Mouse (Mus musculus) ovary, postnatal 36 days (tissue): Measurements from ENCODE around the gene Szt2.

Experiments used
- DNase-seq: peaks from one replicate; pipeline ENCODE4 v3.0.0; 2022; ENCODE audit warnings: low spot score, mixed read lengths

Gene Szt2

DNA sequence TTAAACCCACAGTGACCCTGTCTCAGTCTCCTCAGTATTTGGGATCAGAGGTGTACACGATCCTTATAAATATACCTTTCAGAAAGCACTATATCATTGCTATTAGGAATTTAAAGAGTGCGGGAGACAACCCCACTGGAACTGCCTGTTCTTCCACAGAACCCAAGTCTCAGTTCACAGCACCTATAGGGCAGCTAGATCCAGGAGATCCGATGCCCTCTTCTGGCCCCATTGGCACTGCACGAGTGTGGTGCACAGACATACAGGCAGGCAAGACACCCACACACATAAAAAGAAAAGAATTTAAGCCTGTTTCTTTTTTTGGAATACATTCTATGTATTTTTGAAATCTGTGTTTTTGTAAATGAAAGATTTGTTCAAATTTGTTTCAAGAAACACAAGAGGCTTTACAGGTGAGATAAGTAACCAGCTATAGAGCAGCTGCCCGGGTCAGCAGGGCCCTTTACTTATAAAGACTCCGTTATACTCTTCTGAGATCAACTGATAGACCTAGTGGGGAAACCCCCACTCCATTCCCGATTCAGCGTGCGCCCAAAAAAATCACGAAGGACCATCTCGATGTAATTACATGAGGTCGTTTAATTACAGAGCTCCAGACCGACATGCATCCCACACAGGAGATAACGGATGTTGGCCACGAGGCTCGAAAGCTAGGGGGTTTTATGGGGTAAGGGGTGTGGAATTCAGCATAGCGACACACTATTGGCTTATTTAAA is 50.7 kb downstream of the Szt2 start:
- no peak for DNase-seq

DNA sequence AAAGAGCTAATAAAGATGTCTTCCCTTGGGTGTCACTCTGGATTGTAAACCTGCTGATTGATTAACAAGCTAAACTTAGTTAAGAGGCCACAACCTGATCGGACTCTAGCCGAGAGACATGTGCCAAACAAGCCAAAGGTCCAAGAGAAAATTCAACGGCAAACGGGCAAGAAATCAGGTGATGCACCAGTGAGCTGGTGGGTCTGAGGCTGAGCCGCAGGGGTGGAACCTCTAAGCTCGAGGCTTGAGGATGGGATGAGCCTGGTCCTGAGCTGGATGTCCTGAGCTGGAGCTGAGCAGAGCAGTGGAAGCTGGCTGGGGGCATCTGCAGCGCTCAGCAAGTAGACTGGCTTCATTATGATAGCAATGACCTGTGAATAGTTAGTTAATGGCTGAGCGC is 51.6 kb downstream of the Szt2 start:
- no peak for DNase-seq

DNA sequence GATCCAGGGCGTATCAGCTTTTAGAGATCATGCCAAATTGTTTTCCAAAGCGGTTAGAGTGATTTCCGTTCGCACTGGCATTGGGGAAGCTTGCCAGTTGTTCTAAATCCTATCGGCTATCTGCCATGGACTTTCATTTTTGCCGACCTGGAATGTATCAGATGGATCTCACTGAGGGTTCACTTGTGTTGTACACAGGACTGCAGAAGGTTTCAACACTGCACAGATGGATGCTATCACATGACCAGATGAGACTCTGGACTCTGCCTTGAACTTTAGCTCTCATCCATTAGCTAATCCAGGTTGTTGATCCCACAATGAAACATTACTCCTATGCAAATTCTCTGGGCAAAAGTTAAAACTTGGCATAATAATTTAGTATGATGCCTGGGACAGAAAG is 52.3 kb downstream of the Szt2 start:
- no peak for DNase-seq

DNA sequence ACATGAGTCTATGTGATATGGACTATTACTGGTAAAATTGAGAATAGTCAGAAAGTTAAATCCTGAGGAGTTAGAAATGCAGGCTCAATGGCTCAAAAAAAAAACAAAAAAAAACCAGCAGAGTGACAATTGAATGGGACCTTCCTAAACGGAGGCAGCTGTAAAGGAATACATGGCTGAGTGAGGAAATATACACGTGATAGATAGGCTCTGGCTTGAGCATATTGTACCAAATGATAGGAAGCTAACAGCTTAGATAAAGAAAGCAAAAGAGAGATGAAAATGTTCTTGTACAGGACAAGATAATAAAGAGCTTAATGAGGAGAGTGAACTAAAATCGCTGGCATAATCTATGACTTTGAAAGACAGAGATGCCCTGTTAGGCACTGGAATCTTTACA is 54.8 kb downstream of the Szt2 start:
- no peak for DNase-seq

DNA sequence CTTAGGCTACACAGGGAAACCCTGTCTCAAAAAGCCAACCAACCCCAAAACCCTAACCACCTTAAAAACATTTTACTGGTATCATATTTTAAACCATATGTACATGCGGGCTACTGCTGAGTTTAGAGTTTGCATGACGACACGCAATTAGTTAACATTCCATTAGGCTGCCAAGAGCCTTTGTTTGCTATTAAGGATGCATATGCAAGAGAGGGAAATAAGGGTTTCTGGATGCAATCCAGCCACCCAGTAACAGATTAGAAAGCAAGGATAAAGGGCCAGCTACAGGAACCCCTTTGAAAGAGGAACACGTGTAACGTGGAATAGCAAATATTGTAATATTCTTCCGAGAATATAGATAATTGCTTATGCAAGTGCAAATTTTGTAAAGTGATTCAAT is 55.4 kb downstream of the Szt2 start:
- DNase-seq, result no peak

DNA sequence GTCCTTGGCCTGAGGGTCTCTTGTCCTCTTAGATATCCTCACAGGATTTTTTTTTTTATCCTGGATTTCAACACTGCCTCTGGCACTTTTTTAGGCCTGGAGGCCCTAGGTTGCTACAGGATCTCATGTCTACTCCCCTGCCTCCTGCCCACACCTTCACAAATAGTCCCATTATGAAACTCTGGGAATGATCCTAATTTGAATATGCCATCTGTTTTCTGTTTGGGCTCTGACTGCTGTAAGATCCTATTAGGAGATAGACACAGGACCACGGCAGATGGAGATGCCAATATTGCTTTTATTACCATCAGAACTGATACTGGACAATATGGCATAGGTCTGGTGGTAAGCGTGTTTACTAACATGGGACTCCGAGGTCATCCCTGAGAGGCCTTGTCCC is 57.2 kb downstream of the Szt2 start:
- DNase-seq, result no peak

DNA sequence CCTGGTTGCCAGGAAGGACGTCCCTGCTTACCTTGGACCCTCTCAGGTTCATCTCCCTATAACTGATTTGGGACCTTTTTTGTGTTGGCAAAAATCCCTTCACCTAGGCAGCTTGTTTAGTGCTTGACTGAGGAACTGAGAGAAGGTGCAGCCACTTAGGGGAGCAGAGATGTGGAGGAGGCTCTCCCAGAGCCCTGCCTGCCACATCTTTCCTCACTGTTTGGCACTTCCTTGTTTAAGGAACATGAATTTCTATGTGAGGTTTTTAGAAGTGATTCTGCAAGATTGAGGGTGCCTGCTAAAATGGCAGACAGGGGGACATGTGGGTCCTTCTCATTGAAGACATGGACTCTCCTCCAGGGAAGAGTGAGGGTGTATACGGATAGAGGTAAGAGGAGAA is 58.2 kb downstream of the Szt2 start:
- no peak for DNase-seq

DNA sequence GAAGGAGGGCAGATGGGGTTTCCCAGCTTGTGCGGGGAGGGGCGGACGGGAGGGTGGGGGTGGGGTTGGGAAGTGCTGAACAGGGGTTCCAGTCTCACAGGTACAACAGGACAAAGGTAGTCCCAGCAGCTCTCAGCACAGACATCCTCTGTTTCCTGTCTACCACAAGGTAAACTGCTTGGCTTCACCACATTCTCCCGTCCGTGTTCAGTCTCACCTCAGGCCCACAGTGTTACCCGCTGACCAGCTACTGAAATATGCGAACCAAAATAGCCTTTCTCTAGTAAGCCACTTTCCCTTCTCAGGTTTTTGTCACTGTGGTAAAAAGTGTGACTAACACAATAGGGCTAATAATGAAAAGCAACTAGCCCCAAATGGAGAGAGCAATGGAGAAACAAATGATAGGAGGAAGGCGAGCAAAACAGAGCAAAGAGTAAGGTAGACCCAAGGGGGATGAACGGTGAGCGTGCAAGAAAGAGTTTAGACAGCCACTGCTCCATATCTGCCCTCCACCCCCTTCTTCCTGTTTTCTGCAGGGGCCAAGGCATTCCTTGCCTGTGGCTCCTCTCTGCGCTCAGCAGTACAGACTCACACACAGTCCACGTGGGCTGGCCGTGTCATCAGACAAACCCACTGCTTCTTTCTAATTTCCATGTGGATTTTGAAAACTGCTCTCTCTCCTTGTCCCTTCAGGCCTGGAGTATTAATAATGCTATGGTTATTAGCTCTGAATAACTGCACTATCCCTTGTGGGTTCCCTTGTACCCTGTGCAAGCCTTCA is 61.4 kb downstream of the Szt2 start:
- DNase-seq, result no peak

DNA sequence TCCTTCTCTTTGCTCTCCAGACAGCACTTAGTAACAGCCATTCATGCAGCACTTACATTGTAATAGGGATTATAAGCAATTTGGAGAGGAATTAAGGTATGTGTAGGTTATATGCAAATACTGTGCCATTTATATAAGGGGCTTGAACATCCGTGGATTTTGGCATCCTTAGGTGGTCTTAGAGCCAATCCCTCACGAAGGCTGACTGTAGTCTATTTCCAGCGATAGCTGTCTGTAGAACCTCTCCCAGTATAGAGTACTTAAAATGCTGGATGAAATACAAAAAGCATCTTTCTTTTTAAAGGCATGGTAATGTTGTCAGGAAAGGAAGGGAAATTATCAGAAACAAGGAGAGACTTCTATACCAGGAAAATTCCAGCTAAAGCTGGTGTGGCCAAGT is 67.6 kb downstream of the Szt2 start:
- no peak for DNase-seq

DNA sequence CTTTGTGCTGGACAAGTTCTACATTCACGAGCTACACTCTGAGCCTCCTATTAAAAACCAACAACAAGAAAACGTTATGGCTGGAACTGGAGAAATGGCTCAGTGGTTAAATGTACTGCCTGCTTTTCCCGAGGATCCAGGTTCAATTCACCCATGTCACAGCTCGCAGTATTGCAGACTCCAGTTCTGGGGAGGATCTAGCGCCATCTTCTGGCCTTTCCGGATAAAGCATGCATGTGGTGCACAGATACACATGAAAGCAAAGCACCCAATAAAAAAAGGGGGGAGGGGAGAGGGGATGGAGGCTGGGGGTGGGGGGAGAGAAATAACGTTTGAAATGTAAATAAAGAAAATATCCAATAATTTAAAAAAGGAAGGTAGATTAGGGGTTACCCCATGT is 72.4 kb downstream of the Szt2 start:
- DNase-seq, result peak; percentile 50

DNA sequence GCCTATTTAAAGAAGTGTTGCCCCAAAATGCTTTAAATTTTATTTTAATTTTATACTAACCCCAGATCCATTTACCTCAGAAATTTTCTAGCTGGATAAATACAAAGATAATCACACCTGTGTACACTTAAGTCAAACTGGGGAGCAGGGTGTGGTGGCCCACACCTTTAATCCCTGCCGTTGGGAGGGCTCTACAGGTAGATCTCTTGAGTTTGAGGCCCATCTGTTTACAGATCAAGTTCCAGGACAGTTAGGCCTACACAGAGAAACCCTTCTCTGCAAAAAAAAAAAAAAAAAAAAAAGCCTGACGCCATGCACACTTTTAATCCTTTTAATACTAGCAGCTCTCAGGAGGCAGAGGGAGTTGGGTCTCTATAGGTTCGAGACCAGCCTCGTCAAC is 73.1 kb downstream of the Szt2 start:
- DNase-seq, result no peak

DNA sequence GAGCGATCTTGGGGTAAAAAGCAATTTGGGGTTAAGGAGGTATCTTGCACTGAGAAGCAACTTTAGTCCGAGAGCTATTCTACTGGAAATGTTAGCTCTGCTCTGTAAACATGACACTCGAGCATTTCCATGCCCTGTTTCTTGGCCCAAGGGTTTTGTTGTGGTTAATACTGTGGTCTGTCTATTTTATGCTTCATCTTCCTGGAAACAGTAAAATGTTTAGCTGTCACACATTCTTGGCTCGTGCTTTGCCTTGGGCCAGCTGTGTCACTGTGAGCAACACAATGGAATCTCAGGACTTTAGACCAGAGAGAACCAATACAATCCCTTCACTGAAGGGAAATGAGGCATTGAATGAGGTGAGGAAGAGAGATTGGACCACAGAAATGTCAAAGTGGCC is 77.3 kb downstream of the Szt2 start:
- no peak for DNase-seq

DNA sequence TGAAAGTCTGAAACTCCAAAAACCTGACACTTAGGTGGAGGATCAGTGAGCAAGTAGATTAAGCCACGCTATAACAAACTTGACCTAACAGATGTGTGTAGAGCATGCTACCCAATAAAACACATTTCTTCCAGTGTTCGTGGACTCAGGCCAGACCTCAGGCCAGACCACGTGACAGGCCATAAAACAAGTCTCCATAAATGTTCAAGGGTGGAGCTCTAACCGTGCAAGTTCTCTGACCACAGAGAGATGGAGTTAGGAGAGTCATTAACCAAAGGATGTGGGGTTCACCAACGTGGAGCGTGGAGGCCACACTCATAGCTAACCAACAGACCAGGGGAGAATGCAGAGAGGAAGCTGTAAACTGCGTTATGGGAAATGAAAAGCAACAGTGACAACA is 82.6 kb downstream of the Szt2 start:
- no peak for DNase-seq

DNA sequence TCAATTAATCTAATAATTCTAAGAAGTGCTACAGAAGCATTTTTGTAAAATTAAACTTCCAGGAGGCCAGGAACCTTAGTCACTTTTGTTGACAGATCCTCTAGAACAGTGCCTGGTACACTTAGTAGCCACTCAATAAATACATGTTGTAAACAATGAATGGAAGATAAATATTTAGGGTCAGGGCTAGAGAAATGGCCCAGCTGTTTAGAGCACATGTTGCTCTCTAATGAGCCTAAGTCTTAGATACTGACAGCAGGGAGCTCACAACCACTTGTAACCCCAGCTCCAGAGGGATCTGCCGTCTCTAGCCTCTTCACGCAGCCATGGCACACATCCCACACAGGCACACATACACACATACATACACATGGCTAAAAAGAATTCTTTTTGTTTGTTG is 88.4 kb downstream of the Szt2 start:
- DNase-seq, result no peak

DNA sequence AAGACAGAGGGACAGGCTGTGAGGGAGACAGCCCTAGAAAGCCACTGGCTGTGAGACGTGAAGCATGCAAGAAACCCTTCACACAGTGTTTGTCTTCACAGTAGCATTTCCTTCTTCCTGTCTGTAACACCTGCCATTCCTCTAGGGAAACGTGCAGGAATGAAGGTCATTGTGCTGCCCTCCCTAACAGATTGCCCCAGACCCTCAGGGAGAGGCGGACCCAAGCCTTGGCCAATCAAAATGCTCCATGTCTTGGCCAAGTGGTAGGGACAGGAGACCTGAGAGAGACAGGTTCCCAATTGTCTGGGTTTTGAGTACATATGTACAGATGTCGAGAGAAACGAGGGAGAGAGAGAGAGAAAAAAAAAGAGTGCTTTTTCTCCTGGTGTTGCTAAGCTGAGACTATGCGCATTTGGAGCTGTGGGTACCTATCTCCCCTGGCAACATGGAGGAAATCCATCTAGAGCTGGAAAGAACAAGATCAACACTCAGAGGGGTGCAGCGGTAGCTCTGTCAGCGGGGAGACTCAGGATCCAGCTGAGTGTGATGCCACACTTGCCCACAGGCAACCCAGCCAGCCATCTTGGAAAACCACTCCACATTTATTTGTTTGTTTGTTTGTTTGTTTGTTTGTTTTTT is 89.2 kb downstream of the Szt2 start:
- no peak for DNase-seq

DNA sequence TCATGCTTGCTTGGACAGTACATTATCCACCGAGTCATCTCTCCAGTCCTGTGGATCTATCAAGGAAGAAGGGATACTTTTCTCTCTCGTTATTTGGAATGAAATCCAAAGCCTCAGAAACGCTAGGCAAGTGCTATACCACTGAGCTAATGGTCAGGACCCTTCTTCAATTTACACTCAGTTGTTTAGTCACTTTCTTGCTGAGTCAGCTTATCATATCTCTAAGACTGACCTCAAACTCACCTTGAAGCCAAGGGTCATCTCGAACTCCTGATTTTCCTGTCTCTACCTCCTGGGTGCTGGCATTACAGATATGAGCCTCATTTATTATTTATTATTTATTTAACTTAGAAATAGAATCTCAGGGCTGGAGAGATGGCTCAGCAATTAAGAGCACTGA is 92.4 kb downstream of the Szt2 start:
- DNase-seq, result no peak

DNA sequence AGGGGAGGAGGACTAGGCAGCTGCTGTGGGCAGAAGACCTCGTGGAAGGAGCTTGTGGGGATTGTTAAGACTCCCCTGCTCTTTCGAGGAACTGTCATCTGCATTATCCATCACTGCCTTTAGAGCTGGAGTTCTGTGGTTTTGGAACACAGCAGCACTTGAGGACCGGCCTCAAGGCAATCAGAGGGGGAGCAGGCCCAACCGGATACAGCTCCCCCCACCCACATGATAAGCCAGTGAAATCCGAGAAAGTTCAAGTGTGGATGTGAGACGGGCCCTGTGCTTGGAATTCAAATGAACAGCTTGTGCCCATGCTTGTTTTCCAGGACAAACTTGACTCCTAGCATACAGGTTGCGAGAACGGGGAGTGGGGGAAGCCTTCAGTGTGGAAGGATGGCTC is 93.8 kb downstream of the Szt2 start:
- no peak for DNase-seq
